Mouse (Mus musculus) urinary bladder, postnatal 25 days (tissue): Measurements from ENCODE around the gene Rrh.

Experiments
- DNase-seq: peaks from one replicate; pipeline ENCODE4 v3.0.0; 2022; ENCODE audit warnings: low spot score

Rrh gene

DNA sequence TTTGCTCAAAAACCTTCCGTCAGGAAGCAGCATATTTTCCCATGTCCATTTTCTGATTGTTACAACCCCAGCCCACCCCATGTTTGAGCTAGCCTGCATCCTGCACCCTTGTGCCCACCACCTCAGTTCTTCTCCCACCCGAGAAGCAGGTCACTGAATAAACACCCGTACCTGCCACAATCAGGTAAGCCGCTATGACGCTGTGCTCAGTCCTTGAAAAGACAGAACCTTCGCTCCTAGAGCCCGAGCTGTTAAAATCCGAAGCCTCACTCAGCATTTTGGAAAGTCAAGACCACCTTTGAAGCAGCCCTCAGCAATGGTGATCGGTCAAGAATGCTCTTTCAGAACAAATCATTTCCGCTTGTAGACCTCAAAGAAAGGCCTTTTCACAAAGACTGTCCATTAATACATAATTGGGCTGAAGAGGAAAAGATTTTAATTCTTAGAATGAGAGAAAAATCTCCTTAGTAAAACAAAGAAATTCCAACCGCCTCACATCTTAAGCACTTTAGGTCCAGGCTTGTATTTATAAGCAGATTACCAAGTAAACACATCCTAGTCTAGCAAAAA lies at the start of gene Rrh:
Rrh (minus strand) TSS at position 382 of the 570 bp plus-strand sequence.
- no peak for DNase-seq

DNA sequence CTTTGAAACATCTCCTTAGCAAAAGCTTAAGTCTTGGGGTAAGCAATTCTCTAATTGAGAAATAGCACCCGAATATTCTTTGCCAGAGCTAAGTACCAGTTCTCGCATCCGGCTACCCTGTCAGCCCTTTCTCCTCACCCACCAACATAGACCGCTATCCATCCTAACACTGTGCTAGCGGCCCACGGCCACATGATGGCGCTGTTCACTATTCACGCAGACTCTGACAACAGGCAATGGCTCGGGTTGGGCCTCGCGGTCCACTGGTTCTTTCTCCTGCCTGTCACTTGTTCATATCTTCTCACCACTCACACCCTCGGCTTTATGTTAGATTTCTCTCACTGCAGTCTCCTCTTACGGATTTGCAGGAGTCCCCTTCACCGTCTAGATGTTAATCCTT lies 41.3 kb upstream of the Rrh start:
- DNase-seq, result peak; percentile 29

DNA sequence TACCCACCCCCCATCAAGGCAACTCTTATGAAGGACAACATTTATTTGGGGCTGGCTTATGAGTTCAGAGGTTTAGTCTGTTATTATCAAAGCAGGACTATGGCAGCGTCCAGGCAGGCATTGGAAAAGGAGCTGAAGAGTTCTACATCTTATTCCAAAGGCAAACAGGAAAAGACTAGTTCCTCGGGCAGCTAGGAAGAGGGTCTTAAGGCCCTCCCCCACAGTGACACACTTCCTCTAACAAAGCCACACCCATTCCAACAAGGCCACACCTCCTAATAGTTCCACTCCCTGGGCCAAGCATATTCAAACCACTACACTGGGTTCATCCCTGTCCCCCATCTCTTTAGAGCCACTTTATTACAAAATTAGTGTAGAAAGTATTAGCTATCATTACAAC lies 40.2 kb upstream of the Rrh start:
- DNase-seq, result no peak

GRCm38 (mm10) chr3:129846846-129847245 lies 24.5 kb upstream of the Rrh start:
- DNase-seq, result no peak

DNA sequence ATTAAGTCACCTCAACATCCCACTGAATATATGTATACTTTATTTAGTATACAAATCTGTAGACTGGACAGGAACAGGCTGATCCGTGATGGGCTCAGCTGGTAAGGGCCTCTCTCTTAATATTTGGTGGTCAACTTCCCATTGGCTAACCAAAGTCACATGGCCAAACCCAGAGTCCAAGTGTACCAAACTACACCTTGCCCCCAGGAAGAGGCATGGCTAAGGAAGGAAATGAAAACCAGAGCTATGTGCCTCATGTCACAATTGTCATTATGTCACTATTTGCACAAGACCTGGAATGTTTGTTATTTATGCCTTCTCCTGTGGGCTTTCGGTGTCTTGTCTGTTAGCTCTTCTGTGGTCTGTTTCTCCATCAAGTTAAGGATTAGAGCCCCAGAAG lies 23.5 kb upstream of the Rrh start:
- no peak for DNase-seq

DNA sequence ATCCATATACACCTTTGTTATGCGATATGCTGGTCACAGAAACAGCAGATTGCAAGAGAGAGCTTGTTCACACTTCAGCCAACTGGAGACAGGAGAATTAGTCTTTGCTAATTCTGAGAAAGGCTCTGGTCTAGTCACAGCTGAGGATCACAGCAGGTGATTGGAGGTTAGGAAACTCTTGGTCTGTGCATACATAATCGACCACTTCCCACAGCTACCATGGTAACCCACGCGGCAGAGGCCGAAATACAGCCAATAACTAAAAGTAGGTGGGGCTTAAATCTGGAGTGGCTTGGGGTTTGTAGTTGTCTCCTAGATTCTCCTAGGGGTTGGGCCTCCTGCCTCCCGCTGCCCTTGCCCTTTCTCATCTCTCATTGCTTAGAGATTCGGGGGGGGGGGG lies 15.6 kb upstream of the Rrh start:
- DNase-seq, result no peak

DNA sequence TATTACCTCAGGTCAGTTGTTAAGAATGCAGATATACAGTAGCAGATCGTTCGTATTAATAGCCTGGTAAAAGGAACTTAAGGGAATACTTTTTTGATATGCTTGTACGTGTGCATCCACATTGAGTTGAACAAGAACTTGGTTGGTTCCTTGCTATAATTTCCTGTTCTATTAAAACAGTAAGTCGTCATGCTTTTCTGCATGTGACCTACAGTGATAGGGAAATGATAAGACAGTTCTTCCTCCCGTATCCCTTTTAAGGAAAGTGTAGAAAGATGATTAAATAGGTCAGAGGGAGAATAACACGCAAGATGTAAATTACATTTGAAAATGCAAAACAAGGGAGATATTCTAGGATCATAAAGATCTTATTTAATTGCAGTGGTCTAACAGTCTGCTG lies 14.6 kb upstream of the Rrh start:
- DNase-seq, result no peak

DNA sequence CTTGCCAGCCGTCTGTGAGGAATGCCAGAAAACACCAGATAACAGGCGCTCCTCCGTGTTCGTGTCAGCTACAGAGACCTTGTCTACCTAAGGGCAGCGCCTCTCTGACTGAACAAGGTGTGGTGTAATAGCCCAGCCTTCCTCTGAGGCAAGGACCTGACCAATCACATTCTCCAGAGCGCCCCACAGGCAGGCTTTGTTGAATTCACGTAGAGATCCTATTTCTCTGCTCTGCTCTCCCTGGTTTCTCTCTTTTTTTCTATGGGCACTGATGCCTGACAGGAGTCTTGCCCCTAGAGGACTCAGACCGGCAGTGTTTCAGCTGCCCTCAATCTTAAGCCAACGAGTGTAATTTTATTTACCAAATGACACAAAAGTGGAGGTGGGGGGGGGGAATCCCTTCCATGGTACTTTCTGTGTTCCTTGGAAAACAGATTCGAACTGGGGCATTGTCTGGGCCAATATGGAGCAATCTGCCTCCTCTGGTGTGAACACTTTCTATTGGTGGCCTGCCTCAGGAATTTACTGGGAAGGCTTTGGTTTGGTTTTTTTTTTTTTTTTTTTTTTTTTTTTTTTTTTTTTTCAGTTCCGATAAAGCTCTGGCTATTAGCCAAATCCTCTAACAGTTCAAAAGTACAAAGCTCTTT lies 13.8 kb upstream of the Rrh start:
- no peak for DNase-seq

GRCm38 (mm10) chr3:129835388-129835934 lies 13.1 kb upstream of the Rrh start, which contains the start of gene Cfi:
Gene Cfi, plus strand, starts transcription at chr3:129835884.
- DNase-seq, result no peak

GRCm38 (mm10) chr3:129831035-129831568 lies 8.7 kb upstream of the Rrh start, which contains the start of gene Gar1:
Gene Gar1, minus strand, starts transcription at chr3:129831396.
- peak; percentile 93 for DNase-seq

- DNase-seq, result peak; percentile 41
Observed at GRCm38 (mm10) chr3:129830626-129831025, 8.2 kb upstream of the Rrh start.

GRCm38 (mm10) chr3:129827691-129828090 lies 5.3 kb upstream of the Rrh start:
- no peak for DNase-seq

GRCm38 (mm10) chr3:129826691-129827090 lies 4.3 kb upstream of the Rrh start:
- no peak for DNase-seq

DNA sequence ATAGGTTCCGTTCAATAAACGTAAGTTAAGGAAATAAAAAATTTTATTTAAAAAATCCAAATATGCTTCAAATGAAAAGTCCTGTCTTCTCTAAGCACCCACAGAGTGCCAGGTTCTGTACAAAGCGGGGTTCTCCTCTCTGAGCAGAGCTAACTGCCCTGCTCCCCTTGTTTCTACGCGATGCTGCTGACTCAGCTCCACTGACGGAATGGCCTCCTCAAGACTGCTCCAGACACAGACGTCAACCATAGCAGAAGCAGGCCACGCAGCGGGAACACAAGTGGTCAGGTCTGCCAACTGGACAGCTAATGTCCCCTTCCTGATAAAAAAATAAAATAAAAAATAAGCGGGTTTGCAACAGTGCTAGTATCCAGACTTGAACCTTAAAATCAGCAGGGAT lies 2.5 kb upstream of the Rrh start:
- no peak for DNase-seq

GRCm38 (mm10) chr3:129824146-129824545 lies 1.8 kb upstream of the Rrh start:
- no peak for DNase-seq

DNA sequence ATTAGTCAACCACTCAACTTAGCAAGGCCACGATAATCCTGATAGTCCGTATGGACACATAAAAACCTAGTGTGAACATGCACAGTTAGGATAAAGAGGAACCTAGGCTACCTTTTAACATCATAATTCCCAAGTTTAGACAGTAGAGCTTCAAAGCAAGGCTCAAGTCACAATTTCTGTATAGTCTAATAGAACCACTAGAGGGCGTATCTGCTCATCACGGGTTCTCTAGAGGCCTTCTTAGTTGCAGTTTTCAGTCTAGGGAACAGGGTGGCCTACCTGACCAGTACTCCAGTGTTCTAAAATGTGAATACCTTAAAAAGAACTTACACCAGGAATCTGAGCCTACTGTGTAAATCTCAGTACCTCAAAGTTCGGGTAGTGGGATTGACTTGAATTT lies 906 bp upstream of the Rrh start:
- DNase-seq, result no peak

- DNase-seq, result no peak
Observed at GRCm38 (mm10) chr3:129821736-129822135, 651 bp downstream of the Rrh start.

DNA sequence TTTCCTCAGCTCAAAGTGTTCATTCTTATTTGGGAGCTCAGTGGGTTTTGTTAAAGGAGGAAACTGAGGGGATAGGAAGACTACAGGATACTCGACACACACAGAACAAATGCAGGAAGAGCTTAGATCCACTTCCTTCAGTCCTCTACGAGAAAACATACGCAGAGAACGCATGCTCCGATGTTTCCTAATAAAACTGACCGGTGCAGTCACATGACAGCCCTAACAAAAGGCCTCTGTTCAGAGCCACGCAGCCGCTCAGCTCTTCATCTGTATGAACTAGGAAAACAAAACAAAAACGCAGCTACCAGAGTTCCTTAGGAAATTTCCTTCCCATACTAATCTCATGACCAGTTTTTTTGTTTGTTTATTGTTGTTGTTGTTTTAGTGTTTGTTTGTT lies 1.5 kb downstream of the Rrh start:
- no peak for DNase-seq

- DNase-seq, result no peak
Observed at GRCm38 (mm10) chr3:129803765-129804164, 18.6 kb downstream of the Rrh start, which contains the start of gene Lrit3. Gene Lrit3, minus strand, starts transcription at chr3:129804030.

DNA sequence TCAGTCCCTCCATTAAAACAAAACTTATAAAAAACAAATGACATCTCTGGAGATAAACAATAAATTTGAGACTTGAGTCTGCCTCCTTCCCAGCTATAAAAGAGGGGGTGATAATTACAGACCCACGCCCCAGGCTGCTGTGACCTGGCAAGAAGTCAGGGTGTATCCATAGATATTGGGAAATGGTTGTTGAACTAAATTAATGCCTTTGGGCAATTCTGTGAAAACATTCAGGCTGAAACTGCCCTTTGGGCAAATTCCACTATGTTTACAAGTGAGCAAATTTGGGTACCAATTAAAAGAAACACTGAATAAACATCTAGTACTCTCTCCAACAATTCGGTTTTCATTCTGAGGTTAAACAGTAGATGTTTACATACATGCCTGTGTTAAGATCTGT lies 23.4 kb downstream of the Rrh start:
- no peak for DNase-seq

- DNase-seq, result no peak
Observed at GRCm38 (mm10) chr3:129798551-129798950, 23.8 kb downstream of the Rrh start.

GRCm38 (mm10) chr3:129797341-129797740 lies 25.0 kb downstream of the Rrh start:
- DNase-seq, result no peak

- no peak for DNase-seq
Observed at GRCm38 (mm10) chr3:129793801-129794200, 28.6 kb downstream of the Rrh start.
